Mouse (Mus musculus) E14TG2a.4 (cell line): ENCODE results near the gene Olfr1196.
"Not testable (repeated sequence)": the region's sequence is repeated elsewhere in the genome, so short reads cannot be mapped to it uniquely, and the experiment has no call there.

Experiments used
- H3K27me3 ChIP-seq: 2 replicates; pipeline ENCODE4 v1.6.1; 2014; ENCODE audit warnings: low read length, control low read depth; ENCODE audit not compliant: insufficient read depth
- H3K36me3 ChIP-seq: 2 replicates; pipeline ENCODE4 v1.6.1; 2014; ENCODE audit warnings: low read length, control low read depth; ENCODE audit not compliant: insufficient read depth
- H3K4me1 ChIP-seq: replicated peaks from 2 replicates; pipeline ENCODE4 v1.6.1; 2014; ENCODE audit warnings: low read depth, low read length, control low read depth
- H3K4me3 ChIP-seq: replicated peaks from 2 replicates; pipeline ENCODE4 v1.5.1; 2014; ENCODE audit warnings: mild to moderate bottlenecking, low read length
- H3K9me3 ChIP-seq: 2 replicates; pipeline ENCODE4 v1.6.1; 2014; ENCODE audit warnings: low read length, control low read depth
- CTCF ChIP-seq: conservative IDR thresholded peaks from 2 replicates; pipeline ENCODE4 v1.5.1; 2014; ENCODE audit warnings: low read length
- NANOG ChIP-seq: IDR thresholded peaks from 2 replicates; pipeline ENCODE4 v1.6.1; 2014; ENCODE audit warnings: borderline replicate concordance, low read length, mixed read lengths
- POU5F1 ChIP-seq: IDR thresholded peaks from 2 replicates; pipeline ENCODE4 v1.6.1; 2014; ENCODE audit warnings: low read length, borderline replicate concordance

Gene Olfr1196

GRCm38 (mm10) chr2:88704497-88704896 is at the start of gene Olfr1196:
Gene Olfr1196, minus strand, starts transcription at chr2:88704597.
- H3K36me3 ChIP-seq: no peaks in the 10 kb centered on the region

GRCm38 (mm10) chr2:88751270-88751669 is 46.9 kb upstream of the Olfr1196 start, which contains the start of gene Olfr1198:
Gene Olfr1198, minus strand, starts transcription at chr2:88751370.
- TF ChIP-seq POU5F1 (no peak), CTCF (no peak), NANOG (no peak)
- Histone ChIP-seq H3K36me3 (no peaks in the 10 kb centered on the region), H3K4me3 (no peak within 1 kb of the TSS), H3K27me3 (no peaks in the 10 kb centered on the region), H3K9me3 (no peaks in the 10 kb centered on the region), H3K4me1 (no peaks in the 10 kb centered on the region)

More at GRCm38 (mm10) chr2:88704497-88704896, at the start of gene Olfr1196:
- no peaks in the 10 kb centered on the region for H3K27me3 ChIP-seq
- no peaks in the 10 kb centered on the region for H3K4me1 ChIP-seq
- no peaks in the 10 kb centered on the region for H3K9me3 ChIP-seq
- H3K4me3 ChIP-seq: no peak within 1 kb of the TSS
- TF ChIP-seq CTCF: no peak
- TF ChIP-seq NANOG: no peak
- no peak for TF ChIP-seq POU5F1

- Histone ChIP-seq H3K4me3 (no peak overlapping the region), H3K27me3 (no peaks in the 10 kb centered on the region), H3K9me3 (peaks cover 40% of the 10 kb centered on the region), H3K4me1 (no peaks in the 10 kb centered on the region), H3K36me3 (no peaks in the 10 kb centered on the region)
- TF ChIP-seq POU5F1 (no peak), NANOG (no peak), CTCF (no peak)
These were observed 39.0 kb upstream of the Olfr1196 start for GRCm38 (mm10) chr2:88743379-88743778.

- H3K36me3 ChIP-seq: no peaks in the 10 kb centered on the region
- no peaks in the 10 kb centered on the region for H3K4me1 ChIP-seq
- no peak within 1 kb of the TSS for H3K4me3 ChIP-seq
- TF ChIP-seq POU5F1 (no peak), CTCF (no peak), NANOG (no peak)
- no peaks in the 10 kb centered on the region for H3K9me3 ChIP-seq
- H3K27me3 ChIP-seq: no peaks in the 10 kb centered on the region
These were observed 27.9 kb upstream of the Olfr1196 start, which contains the start of gene Olfr1197 for GRCm38 (mm10) chr2:88732266-88732665. Gene Olfr1197, minus strand, starts transcription at chr2:88732366.

GRCm38 (mm10) chr2:88689087-88689486 is 15.3 kb downstream of the Olfr1196 start, which contains the start of gene Olfr1195:
Gene Olfr1195, minus strand, starts transcription at chr2:88689187.
- H3K27me3 ChIP-seq: no peaks in the 10 kb centered on the region
- no peak for TF ChIP-seq POU5F1
- TF ChIP-seq CTCF: no peak
- TF ChIP-seq NANOG: no peak
- no peak within 1 kb of the TSS for H3K4me3 ChIP-seq
- H3K36me3 ChIP-seq: no peaks in the 10 kb centered on the region
- H3K4me1 ChIP-seq: no peaks in the 10 kb centered on the region
- no peaks in the 10 kb centered on the region for H3K9me3 ChIP-seq

GRCm38 (mm10) chr2:88675328-88675727 is 29.1 kb downstream of the Olfr1196 start, which contains the start of gene Olfr1193:
Gene Olfr1193, plus strand, starts transcription at chr2:88675628.
- H3K9me3 ChIP-seq, H3K36me3 ChIP-seq, H3K4me1 ChIP-seq, H3K27me3 ChIP-seq, H3K4me3 ChIP-seq: not testable (repeated sequence)

GRCm38 (mm10) chr2:88648209-88648608 is 56.2 kb downstream of the Olfr1196 start, which contains the start of gene Olfr1192-ps1:
Gene Olfr1192-ps1, plus strand, starts transcription at chr2:88648509.
- Histone ChIP-seq H3K4me3 (no peak within 1 kb of the TSS), H3K4me1 (no peaks in the 10 kb centered on the region), H3K36me3 (no peaks in the 10 kb centered on the region), H3K27me3 (no peaks in the 10 kb centered on the region), H3K9me3 (no peaks in the 10 kb centered on the region)
- TF ChIP-seq NANOG (no peak), POU5F1 (no peak), CTCF (no peak)
